Mouse (Mus musculus): ENCODE measurements around the gene Lxn.

DNA sequence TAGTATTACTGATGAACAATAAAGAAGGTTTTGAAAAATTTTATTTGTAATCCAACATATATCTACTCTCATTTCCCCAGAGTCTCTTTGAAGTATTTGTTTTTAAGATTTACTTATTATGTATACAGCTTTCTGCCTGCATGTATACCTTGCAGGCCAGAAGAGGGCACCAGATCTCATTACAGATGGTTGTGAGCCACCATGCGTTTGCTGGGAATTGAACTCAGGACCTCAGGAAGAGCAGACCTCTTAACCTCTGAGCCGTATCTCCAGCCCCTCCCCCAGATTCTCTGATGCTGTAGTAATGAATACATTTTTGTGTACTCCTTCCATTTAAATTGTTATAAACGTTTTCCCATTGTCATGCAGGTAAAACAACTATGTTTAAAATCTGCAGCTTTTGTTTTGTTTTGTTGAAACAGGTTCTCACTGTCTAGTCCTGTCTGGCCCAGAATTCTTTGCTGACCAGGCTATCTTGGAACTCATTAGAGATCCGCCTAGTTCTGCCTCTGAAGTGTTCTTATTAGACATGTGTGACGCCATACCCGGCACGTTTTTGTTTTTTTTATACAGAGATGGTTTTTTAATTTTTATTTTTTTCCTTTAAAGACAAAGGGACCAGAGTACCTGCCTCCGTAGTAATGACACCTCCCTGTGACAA is 34.3 kb downstream of the Lxn start:
- TF ChIP-seq CTCF (IDR thresholded peaks at IDR 0.05; ENCODE audit: low read depth, low read length), result no peak
- no peak for TF ChIP-seq GATA1 (IDR thresholded peaks at IDR 0.05; ENCODE audit: borderline replicate concordance, low read length)
- no peak for TF ChIP-seq TAL1 (conservative IDR thresholded peaks at IDR 0.05; ENCODE audit: low read depth, low read length)
